Mouse (Mus musculus): ENCODE data around the gene Ggt1.
"Not testable (repeated sequence)": the region's sequence is repeated elsewhere in the genome, so short reads cannot be mapped to it uniquely, and the experiment has no call there.

Ggt1 gene

DNA sequence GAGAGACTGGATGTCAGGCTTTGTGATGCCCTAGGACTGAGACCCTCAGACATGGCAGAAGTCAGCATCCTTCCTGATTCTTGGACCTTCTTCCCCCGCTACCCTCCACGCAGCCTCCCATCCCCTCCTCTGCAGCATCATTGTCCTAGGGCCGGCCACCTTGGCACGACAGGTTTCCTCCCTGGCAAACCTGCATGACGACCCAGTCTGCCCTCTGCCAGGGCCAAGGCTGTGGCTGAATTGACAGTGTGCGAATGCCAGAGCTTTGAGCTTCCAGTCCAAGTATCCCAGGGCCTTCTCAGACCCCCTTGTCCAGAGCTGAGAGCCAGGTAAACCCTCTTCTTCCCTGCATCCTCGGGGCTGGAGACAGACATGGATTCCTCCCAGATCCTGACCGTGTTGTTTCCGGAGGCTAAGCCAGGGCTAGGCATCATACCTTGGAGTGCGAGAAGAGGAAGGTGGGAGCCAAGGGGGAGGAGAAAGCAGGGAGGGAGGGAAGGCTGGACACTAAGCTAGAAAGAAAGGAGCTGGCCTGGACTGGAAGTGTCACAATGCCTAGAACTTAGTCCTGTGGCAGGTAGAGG, at the start of gene Ggt1:
TSS of gene Ggt1 (plus strand) at position 534 of the 584 bp plus-strand sequence.
- no peak for DNase-seq

DNA sequence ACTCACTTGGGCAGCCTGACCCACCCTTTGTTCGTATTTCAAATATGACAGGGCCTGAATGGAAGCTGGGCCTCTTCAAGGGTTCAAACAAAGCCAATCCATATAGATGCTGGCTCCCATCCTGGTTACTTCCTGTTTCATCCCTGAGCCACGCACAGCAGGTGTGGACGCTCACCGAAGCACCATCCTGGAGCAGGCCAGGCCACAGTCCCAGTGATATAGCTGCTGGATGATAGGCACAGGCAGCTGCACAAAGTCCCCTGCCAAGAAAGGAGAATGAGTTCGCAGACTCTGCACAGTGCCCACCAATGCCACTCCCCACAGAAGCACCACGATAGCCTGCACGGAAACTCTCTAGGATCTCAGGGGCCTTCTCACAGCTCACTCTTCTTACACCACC, 49.5 kb upstream of the Ggt1 start:
- no peak for DNase-seq

DNA sequence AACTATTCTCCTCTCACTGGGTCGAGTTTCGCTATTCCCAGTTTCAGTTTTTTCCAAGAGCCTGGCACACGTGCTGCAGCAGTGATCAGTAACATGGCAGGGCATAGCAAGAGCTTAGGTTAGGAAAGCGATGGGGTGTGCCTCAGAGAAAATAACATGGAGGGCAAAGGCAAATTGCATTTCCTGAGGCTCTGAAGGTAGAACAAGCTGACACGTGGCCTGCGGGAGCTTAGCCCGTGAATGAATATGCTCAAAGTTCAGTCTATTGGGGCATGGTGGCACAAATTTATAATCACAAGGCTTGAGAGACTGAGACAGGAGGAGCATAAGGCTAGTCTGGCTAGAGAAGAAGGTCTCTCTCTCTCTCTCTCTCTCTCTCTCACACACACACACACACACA, 48.6 kb upstream of the Ggt1 start:
- no peak for DNase-seq

DNA sequence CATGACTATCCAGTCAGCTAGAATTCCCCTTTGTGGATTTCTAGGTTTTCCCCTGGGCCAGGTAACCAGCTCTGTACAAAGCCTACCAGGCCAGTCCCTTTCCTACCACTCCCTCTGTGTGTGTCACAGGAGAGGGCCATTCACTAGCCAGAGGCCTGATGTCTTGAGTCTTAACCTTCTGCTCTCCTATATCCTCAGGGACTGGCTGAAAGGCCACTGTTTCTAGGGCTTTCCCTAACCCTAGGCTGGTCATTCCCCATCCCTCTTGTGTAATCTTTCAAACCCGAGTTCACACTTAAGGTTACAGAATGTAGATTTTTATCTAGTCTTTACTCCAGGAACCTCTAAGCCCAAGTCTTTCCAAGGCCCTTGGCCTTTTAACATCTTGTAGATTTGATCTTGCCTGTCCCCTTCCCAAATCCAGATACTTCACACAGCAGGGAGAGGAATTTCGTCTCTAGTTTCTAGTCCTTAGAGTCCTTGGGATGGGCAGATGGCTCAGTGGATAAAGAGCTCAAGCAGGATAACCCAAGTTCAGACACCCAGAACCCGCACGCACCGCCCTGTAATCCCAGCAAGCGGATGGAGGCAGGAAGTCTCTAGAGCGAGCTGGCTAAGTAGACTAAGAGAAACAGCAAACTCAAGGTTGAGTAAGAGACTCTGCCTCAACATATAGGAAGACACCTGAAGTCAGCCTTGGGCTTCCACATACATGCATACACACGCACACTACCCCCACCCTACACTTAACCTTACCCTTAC, 47.9 kb upstream of the Ggt1 start:
- no peak for DNase-seq

DNA sequence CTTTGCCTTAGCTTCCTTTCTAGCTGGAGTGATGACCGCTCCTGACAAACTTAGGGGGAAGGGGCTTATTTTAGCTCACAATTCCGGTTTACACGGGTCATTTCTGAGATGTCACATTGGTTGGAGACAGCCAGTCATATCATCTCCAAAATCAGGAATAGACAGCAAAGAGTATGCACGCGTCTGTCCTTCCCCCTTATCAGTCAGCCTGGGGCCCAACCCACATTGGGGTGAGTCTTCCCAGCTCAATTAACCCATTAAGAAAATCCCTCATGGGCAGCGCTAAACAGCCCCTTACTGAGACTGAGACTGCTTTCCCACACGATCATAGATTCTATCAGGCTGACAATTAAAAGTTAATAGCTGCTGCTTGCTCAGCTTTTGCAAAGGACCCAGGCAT, 47.0 kb upstream of the Ggt1 start:
- DNase-seq, result no peak

DNA sequence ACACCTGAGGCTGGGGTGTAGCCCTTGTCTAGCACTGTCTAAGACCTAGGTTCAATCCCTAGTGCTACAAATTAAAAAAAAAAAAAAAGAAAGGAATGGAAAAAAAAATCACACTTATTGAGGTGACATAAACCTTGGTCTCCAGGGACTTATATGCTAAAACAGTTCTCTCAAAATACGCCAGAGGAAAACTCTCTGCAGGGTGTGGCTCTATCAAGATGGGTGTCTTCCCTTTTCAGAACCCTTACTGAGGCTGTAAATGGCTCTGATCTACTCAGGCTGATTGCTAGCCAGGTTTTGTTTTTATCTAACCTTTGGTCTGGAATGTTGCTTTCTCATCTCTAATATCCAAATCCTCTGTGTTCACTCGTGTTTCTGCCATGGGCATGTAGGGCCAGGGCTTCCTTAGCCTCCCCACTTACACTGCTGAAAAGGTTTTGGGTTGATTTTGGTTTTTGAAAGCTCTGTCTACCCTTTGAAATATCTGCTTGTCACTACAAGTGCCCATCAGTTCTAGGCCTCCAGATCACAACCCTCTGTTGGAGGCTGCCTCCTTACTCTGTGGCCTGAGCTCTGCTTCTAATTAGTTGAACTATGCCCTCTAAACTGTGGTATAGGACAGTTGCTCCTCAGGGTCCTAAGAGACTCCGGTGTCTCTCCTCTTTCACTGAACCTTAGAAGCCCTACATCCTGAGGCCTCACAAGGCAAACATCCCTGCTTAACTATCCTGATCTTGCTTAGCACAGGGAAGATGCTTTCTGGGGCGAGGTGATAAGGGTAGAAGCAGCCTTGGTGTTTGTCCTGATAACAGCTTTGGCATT, 46.0 kb upstream of the Ggt1 start:
- no peak for DNase-seq

DNA sequence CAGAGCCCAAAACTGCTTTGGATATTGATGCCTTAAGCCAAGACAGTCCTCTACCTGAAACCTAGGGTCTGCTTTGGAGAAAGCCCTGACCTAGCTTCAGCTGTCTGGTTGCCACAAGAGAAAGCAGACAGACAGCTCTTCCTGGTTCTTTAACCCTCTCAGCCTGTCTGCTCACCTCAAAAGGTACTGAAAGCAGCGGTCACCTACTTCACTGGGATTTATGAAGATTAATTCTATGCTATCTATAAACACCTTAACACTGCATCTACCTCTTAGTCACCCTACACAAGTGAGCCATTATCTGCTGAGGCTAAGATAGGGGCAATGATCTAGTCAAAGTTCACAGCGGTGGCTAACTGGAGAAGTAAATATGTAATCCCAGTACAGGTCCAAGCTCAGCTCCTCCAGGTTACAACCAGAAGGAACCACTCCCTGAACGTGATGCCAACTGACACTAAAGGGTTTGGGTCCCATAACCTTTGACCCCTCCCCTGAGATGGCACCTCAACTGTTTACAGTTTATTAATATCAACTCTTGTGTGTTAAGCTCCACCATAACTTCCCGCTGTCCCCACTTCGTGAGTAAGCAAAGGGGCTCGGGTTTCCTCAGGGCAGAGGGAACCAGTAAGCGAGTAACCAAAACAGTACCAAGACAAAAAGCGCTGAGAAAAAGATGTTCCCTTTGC, 45.2 kb upstream of the Ggt1 start:
- DNase-seq, result no peak

DNA sequence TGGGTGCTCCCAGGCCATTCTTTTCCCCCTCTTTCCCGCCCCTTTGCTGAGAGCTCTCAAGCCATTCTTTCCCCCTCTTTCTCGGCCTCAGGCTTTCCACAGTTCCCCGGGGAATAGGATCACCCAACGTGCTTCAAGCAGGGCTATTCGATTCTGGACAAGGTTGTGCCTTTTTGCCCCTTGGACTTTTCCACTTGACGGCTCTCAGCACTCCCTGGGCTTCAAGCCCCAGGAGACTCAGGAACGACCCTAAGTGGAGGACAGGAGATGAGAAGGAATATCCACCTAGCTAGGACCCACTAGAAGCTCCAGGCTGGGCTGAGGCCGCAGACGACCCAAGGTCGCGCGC, 44.7 kb upstream of the Ggt1 start:
- DNase-seq, result no peak

DNA sequence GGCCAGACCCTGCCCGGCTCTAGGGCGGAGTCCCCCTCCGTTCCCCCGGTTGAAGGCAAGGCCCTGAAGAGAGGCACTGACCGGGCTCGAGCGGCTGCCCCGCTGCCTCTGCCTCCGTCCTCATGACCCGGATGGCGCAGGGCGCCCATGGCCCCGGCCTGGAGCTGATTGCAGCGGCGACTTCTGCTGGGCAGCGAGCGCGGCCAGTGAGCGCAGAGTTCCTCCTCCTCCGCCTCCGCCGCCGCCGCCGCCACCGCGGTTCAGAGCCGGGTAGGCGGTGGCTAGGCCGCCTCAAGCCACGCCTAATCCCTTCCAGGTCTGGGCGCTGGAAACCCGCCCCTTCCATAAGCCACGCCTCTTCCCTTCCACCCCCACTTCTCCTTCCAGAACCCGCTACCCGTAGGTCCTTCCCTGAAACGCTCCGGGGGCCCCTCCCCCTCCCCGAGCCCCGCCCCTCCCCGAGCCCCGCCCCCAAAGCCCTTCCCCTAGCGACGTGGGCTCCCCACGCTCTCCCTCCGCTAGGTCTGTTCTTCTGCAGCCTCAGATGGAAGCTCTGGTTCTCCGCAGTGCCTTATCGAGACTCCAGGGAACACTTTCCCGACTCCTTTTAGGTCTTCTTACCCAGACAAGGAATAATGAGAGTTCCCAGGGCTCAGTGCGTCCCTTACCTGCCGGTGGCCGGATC, 44.2 kb upstream of the Ggt1 start, which contains the start of gene Snrpd3:
TSS of gene Snrpd3 (plus strand) at position 479 of the 685 bp plus-strand sequence.
- DNase-seq, result peak; percentile 93

DNA sequence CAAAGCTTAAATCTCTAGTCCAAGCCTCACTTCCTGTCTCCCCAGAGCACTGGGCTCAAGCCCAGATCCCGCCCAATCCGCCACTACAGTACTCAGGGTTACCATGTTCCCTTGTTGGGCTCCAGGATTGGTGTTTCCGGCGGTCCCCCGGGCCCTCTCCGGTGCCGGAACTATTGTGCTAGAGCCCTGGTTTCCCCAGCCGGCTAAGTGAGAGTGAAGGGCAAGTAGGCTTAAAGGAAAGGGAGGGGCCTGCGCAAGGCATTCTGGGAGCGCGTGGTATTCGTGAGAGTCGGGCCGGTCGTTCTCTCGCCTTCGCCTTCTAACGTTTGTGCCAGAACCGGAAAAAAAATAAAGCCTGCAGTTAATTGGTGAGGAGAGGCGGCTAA, 43.7 kb upstream of the Ggt1 start, which contains the start of gene Gucd1:
TSS of gene Gucd1 (minus strand) at position 215 of the 386 bp plus-strand sequence.
- DNase-seq, result peak; percentile 98

DNA sequence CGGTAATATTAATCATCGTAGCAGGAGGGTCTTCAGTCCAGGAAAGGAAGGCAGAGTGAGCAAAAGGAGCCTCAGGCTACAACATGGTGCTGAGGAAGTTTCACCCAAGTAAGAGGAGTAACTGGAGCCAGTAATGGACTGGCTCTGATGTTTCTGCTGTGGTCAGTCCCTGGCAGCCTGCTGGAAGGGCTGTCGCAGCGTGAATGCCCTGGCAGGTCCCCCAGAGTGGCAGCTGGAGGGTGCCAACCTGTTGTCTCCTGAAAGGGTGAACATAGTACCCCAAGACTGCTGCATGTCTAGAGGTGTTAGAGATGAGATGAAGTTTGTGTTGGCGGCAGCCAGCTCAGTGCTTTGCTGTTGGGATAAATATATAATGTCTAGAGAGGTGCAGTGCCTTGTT, 40.8 kb upstream of the Ggt1 start:
- DNase-seq, result no peak

DNA sequence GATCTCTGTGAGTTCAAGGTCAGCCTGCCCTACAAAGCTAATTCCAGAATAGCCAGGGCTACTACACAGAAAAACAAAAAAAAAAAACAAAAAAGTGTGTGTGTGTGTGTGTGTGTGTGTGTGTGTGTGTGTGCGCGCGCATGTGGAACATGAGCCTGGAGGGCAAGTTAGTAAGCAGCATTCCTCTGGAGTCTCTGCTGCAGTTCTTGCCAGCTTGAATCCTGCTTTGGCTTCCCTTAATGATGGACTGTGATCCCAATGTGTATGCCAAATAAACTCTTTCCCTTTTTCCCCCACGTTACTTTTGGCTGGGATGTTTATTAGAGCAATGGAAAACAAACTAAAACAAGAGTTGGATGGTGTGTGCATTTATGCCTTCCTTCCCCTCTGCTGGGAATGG, 39.8 kb upstream of the Ggt1 start:
- no peak for DNase-seq

DNA sequence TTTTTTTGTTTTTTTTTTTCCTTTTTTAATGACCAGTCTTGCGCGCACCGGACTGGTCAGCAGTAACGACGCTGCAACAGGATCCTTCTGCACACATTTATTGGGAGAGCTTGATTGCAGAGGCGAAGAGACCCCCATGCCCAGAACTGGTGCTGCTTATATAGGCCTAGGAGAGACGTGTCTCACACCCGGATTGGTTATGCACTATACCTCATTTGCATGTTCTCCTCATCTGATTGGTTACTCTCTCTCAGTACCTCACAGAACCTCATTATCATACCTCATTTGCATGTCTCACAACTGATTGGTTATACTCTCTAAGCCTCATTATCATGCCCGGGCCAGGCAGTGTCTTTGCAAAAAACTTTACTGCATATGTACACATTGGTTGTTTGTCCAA, 36.0 kb upstream of the Ggt1 start:
- not testable (repeated sequence) for DNase-seq

DNA sequence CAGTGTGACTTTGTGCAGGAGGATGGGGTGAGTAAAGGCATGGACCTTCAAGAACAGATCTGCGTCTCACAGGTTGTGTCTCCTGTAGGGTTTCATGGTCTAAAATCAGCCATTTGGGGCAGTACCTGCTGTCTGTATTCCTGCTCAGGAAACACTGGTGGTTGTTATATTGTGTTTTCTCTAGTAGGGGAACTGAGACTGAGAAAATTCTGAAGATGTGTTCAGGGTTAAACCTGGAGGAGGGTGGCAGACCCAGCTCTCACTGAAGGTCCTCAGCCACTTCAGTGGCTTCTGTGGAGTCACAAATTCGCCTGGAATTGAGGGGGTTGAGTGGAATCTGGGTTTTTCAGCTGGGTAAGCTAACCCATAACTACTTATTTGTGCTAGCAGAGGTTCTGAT, 31.1 kb upstream of the Ggt1 start:
- no peak for DNase-seq

DNA sequence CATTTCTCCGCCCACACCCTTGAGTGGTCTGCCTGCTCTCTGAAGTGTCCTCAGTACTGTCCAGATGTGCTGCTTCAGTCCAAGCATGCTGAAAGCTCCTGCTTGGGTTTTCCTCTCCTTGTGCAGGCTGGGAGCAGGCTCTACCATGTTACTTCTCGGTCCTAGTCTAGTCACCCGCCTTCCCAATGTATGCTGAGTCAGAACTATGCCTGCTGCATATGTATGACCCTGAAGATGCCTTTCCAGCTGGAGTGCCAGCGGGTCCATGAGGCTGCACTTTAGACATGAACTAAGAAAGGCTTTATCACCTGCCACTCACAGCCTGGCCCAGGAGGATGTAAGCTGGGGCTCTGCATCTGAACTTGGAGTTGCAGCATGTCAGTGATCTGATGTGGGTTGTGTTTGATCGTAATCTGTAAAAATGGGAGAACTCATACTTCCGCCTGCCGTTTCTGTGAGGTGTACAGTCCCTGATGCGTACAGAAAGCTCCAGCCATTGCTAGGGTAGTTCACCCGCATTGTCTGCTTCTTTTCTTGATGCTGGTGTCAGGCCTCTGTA, 29.8 kb upstream of the Ggt1 start:
- DNase-seq, result peak; percentile 58

DNA sequence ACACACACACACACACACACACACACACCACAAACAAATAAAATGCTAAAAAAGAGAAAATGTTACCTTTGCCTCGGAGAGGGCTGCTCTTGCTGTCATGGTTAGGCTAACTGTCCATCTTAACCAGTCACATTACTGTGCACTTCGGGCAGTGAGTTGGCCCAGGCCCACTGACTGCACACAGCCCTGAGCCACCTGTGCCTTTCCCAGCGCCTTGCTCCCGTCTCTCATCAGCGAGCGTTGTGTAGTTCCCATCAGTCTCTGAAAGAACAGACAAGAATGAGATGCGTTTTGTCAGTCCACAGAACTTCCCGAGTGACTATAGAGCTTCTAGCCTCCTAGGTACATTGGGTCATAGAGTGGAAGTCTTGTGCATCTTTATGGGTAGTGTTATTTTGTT, 27.2 kb upstream of the Ggt1 start:
- DNase-seq, result no peak

DNA sequence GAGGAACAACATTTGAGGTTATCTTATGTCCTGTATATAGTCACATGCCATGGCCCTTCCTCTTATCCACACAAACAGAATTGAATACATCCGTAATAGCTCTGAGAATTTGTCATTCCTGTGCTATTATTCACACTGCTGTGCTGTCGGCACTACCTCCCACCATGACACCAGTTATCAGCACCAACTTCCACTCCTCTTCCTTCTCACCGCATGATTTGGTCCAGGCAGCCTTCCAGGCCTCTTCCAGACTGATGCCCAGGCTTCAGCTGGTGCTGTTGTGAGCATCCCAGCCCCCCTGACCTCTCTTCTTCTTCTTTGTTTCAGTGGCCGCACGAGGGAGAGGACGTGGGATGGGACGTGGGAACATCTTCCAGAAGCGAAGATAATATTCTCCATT, 26.5 kb upstream of the Ggt1 start:
- no peak for DNase-seq

DNA sequence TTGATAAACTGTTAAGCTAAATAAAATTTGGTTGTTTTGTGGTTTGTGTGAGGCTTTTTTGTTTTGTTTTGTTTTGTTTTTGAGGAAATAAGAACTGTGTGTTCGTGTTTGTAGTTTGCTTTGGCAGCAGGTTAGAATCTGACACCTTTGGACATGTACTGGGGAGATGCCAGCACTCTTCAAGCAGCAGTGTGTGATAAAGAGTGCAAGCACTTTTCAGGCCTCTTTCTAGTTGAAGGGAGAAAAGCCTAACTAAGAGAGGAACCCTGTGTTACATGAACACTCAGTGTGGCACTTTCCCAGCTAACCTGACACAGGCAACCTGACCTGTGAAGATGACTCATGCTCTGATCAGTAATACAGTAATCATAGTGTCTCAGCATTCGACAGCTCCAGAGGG, 26.0 kb upstream of the Ggt1 start:
- no peak for DNase-seq

DNA sequence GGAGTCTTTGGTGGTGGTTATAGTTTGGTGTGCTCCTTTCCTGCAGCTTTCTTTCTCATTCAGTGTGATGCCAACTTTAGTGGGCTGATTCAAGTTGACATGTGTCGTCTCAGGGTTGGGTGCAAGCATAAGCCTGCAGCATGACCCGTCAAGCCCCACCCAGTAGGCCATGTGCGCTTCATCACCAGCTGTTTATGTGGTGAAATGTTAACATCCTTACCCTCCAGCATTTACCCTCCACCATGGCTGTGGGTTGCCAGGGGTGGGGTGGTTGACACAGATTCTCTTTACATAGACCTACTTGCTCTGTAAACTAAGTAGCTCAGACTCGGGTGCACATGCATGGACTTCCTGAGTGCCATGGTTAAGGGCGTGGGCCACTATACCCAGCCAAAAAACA, 25.3 kb upstream of the Ggt1 start:
- DNase-seq, result peak; percentile 30

DNA sequence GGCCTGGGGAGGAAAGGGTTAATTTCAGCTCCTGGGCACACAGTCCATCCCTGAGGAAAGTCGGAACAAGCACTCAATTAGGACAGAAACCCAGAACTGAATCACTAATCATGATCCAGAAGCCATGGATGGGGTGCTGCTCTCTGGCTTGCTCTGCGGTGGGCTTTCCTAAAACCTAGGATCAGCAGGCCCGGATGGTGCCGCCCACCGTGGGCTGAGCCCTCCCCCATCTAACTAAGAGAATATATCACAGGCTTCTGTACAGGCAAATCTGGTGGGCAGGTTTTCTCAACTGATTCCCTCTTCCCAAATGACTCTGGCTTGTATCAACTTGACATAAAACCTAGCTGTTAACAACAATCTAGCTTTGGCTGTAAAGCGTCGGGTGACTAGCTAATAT, 13.5 kb upstream of the Ggt1 start:
- DNase-seq, result no peak

DNA sequence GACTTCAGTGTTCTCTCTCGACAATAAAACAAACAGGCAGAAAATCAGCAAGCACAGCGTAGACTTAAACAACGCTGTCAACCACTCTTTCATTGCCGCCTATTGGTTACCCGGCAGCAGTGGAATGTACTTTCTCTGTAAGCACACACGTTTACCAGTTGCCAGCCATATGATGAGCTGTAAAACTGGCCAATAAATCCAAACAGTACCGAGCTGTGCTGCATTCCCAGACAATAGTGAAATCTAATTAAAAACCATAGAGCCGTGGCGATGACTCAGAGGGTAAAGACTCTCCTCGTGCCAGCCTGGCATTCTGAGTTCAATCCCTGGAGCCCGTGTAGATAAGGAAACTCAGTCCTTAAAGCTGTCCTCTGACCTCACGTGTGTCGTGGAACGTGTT, 12.9 kb upstream of the Ggt1 start:
- DNase-seq, result no peak

DNA sequence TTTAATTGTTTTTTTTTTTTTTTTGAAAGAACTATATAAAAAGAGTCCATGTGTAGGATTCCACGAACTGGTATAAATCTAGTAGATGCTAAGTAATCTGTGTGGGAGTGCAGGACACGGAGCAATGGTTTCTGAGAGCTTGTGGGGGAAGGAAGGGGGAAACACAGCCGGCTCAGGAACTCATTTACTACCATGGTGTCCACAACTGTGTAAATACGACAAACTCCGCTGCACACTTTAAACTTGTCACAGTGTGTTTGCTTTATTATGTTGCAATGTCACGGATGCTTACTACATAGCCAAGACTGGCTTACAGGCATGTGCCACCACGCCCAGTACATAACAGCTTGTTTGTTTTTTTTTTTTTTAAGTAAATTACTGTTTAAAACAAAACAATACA, 11.5 kb upstream of the Ggt1 start:
- DNase-seq, result no peak

DNA sequence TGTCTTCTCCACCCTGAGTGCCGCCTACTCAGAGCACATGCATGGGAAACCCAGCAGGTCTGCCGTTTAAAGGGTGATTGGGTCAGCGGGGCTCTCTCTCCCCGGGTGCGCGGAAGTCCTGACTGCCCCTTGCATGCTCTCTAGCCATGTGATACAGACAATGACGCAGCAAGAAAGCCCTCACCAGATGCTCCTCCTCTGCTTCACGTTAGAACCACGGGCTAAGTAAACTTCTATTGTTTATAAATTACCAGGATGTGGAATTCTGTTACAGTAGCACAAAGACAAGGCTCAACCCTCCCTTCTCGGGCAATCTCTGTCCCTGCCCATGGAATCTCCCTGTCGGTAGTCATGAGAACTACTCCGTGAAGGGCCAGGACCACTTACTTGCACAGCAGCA, 10.2 kb upstream of the Ggt1 start:
- no peak for DNase-seq

Measured in thymus, postnatal 25 days (tissue).